Mouse (Mus musculus): Measurements from ENCODE around the gene Tmem230. TPM values are rescaled to one million over a fixed set of nuclear protein-coding genes. Genes with fewer than 3 reads are reported as not detected.
"Not testable (repeated sequence)": the region's sequence is repeated elsewhere in the genome, so short reads cannot be mapped to it uniquely, and the experiment has no call there.

Gene Tmem230
- polyA plus RNA-seq (2016; fragmentation: Nextera tagmentation; extraction: Ambion mirVana) = 40.3 and 47.6 TPM in 2 replicates

GRCm38 (mm10) chr2:132247539-132248313, at the start of gene Tmem230:
Gene Tmem230, minus strand, starts transcription at chr2:132247807.
- H3K4me1 ChIP-seq = peaks cover 54% of the 10 kb centered on the region
- H3K27ac ChIP-seq (replicated peaks) = peak within 1 kb of the TSS; percentile 88
- H3K36me3 ChIP-seq = peaks cover 68% of the 10 kb centered on the region
- no peaks in the 10 kb centered on the region for H3K27me3 ChIP-seq (ENCODE audit: low read depth, poor library complexity, severe bottlenecking)
- peak within 1 kb of the TSS; percentile 68 for H3K4me3 ChIP-seq
- WGBS = 6% methylated on average over 50 of the region's 50 CpGs
- H3K9me3 ChIP-seq (replicated peaks) = no peaks in the 10 kb centered on the region
- DNase-seq (ENCODE audit: low spot score) = peak; percentile 95

GRCm38 (mm10) chr2:132293694-132294450, 46.3 kb upstream of the Tmem230 start:
- Histone ChIP-seq H3K4me1 (peaks cover 18% of the 10 kb centered on the region), H3K4me3 (no peak overlapping the region), H3K9me3 (replicated peaks) (no peaks in the 10 kb centered on the region), H3K36me3 (peaks cover 60% of the 10 kb centered on the region), H3K27me3 (ENCODE audit: low read depth, poor library complexity, severe bottlenecking) (no peaks in the 10 kb centered on the region), H3K27ac (replicated peaks) (no peak overlapping the region)
- WGBS = 94% methylated on average over 10 of the region's 10 CpGs
- DNase-seq (ENCODE audit: low spot score) = no peak

- WGBS = 38% methylated on average over 4 of the region's 4 CpGs
- H3K9me3 ChIP-seq (replicated peaks) = peaks cover under 1% of the 10 kb centered on the region
- H3K4me3 ChIP-seq = no peak overlapping the region
- no peak for DNase-seq (ENCODE audit: low spot score)
- peaks cover 18% of the 10 kb centered on the region for H3K4me1 ChIP-seq
- H3K27ac ChIP-seq (replicated peaks) = peak overlapping the region; percentile 55
- H3K27me3 ChIP-seq (ENCODE audit: low read depth, poor library complexity, severe bottlenecking) = no peaks in the 10 kb centered on the region
- H3K36me3 ChIP-seq = peaks cover 42% of the 10 kb centered on the region
Observed at GRCm38 (mm10) chr2:132292083-132292482, 44.5 kb upstream of the Tmem230 start.

DNA sequence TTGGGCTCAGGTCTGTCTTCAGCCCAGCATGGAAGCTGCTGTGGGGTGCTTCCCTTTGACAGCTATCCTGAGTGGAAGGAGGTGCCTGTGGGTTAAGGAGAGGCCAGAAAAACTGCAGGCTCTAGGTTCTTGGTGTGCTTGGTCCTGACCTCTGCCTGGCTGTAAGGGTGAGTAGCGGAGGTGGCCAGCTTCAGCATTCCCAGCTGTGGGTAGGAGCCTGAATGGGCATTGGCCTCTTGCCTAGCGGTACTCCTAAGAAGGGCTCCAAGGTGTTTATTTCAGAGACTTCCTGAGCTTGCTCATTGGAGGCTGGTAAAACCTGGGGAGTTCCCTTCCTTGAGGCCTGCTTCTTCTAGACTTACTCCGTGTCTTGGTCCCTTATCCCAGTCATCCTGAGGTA, 43.7 kb upstream of the Tmem230 start:
- DNase-seq (ENCODE audit: low spot score) = no peak
- 63% methylated on average over 3 of the region's 3 CpGs for WGBS
- H3K27me3 ChIP-seq (ENCODE audit: low read depth, poor library complexity, severe bottlenecking) = no peaks in the 10 kb centered on the region
- no peak overlapping the region for H3K4me3 ChIP-seq
- H3K4me1 ChIP-seq = peaks cover 18% of the 10 kb centered on the region
- H3K36me3 ChIP-seq = peaks cover 38% of the 10 kb centered on the region
- H3K27ac ChIP-seq (replicated peaks) = peak overlapping the region; percentile 55
- peaks cover 8% of the 10 kb centered on the region for H3K9me3 ChIP-seq (replicated peaks)

- Histone ChIP-seq H3K4me3 (no peak overlapping the region), H3K36me3 (peaks cover 35% of the 10 kb centered on the region), H3K9me3 (replicated peaks) (peaks cover 8% of the 10 kb centered on the region), H3K4me1 (peaks cover 18% of the 10 kb centered on the region), H3K27ac (replicated peaks) (peak overlapping the region; percentile 55), H3K27me3 (ENCODE audit: low read depth, poor library complexity, severe bottlenecking) (no peaks in the 10 kb centered on the region)
- no peak for DNase-seq (ENCODE audit: low spot score)
- 79% methylated on average over 6 of the region's 6 CpGs for WGBS
Observed at GRCm38 (mm10) chr2:132290808-132291207, 43.2 kb upstream of the Tmem230 start.

GRCm38 (mm10) chr2:132289213-132289612, 41.6 kb upstream of the Tmem230 start:
- DNase-seq (ENCODE audit: low spot score) = not testable (repeated sequence)

DNA sequence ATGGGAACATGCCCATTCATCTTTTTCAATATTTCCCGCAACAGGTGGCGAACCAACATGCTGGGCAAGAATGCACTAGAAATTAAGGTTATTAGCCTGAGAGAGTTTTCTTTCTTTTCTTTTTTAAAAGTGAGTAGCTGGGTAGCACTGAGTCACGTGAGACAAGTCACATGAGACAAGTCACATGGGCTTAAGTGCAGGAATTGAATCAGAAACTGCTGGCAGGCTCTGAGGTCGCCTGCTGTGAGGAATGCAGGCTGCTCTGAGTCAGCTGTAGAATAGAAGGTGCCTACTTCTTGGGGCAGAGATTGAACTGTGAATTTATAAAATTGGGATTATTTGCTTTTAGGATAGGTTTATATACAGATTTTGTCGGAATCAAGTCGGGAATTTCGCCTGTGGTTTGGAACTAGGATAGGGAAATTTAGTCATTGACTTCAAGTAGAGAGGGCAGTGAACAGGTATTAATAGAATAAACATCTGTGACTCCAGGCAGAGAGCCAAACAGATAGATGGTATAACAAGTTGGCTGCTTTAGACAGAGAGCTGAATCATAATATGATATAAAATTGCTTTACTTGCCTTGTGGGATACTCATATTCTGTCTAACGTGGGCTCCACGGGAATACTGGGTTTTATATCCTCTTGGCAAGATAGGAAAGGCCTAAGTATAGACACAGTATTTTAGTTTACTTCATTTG, 38.9 kb upstream of the Tmem230 start:
- WGBS = 88% methylated on average over 9 of the region's 9 CpGs
- H3K9me3 ChIP-seq (replicated peaks) = peaks cover 8% of the 10 kb centered on the region
- H3K36me3 ChIP-seq = peaks cover 10% of the 10 kb centered on the region; the same call in 1 of the 2 replicates
- no peak for DNase-seq (ENCODE audit: low spot score)
- H3K27me3 ChIP-seq (ENCODE audit: low read depth, poor library complexity, severe bottlenecking) = no peaks in the 10 kb centered on the region
- no peak overlapping the region for H3K27ac ChIP-seq (replicated peaks)
- no peak overlapping the region for H3K4me3 ChIP-seq
- peaks cover 34% of the 10 kb centered on the region for H3K4me1 ChIP-seq

More at GRCm38 (mm10) chr2:132289213-132289612, 41.6 kb upstream of the Tmem230 start:
- H3K4me1 ChIP-seq = peaks cover 18% of the 10 kb centered on the region
- not testable (repeated sequence) for H3K4me3 ChIP-seq; H3K9me3 ChIP-seq (replicated peaks); H3K27ac ChIP-seq (replicated peaks); H3K27me3 ChIP-seq (ENCODE audit: low read depth, poor library complexity, severe bottlenecking)
- WGBS = 87% methylated on average over 5 of the region's 7 CpGs
- H3K36me3 ChIP-seq = peaks cover 23% of the 10 kb centered on the region

- H3K27me3 ChIP-seq (ENCODE audit: low read depth, poor library complexity, severe bottlenecking); DNase-seq (ENCODE audit: low spot score); H3K27ac ChIP-seq (replicated peaks); H3K4me3 ChIP-seq; H3K9me3 ChIP-seq (replicated peaks): not testable (repeated sequence)
- Histone ChIP-seq H3K36me3 (peaks cover 16% of the 10 kb centered on the region), H3K4me1 (peaks cover 32% of the 10 kb centered on the region)
- 94% methylated on average over 5 of the region's 5 CpGs for WGBS
Observed at GRCm38 (mm10) chr2:132285722-132286121, 38.1 kb upstream of the Tmem230 start.

DNA sequence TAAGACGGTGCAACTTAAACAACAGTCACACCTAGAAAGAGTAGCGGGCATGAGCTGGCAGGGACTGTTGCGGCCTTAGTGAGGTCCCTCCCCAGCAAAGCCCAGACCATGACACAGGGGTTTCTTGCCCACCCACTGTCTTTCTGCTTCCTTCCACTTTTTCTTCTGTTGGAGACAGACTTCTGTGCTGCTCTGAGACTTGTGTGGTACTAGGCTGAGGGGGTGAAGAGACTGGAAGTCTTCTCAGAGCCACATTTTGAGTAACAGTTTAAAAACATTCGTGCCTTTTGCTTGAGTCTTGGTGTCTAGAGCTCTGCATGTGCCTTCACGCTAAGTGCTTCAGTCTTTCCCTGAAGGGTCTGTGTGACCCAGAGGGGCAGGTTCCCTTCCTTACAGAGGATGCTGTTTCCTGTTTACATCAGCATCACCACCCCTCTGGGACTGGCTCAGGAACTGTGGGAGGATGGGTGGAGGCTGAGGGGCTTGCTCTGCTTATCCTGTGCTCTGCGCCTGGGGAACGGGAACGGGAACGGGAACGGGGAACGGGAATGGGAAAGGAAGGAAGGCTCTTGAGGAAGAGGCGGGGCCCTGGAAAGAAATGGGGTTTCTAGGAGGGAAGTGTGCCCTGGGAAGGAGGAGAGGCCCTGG, 37.0 kb upstream of the Tmem230 start:
- H3K27ac ChIP-seq (replicated peaks) = no peak overlapping the region

DNA sequence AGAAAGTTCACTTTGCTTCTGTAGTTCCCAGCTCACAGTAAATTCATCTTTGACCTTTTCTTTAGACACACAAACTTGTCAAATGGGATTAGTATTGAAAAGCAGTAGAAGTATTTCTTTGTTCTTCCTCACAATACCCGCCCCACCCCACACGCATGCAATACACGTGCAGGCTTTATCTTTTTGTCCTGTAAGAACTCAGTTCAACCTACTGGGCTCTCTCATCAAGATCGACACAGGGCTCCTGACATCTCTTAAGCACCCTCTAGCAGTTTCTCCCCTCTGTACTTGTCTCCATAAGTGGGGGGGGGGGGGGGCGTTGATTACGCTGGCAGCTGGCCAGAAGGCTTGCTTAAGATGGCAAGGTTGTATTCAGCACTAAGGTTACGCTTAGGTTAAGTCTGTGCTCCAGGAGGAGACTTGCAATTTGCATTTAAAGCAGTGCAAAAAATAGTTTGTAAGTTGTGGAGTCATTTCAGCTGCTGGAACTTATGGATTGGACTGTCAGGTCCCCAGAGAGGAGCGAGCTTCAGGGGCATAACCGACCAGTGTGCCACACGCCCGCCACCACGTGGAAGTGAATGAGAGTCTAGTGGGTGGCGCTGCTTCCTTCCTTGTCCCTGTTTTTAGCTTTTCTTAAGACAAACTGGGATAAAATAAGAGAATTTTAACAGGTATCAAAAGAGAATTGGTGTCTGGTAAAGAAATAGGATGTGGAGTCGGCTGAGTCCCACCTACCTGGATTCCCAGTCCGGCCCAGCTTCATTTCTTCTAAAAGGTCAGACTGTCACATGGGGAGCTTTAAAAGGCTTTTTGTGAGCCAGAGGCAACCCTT, 35.8 kb upstream of the Tmem230 start:
- 61% methylated on average over 15 of the region's 15 CpGs for WGBS
- Histone ChIP-seq H3K27me3 (ENCODE audit: low read depth, poor library complexity, severe bottlenecking) (no peaks in the 10 kb centered on the region), H3K36me3 (peaks cover 22% of the 10 kb centered on the region), H3K4me3 (peak overlapping the region; percentile 30; the same call in 1 of the 2 replicates), H3K27ac (replicated peaks) (peak overlapping the region; percentile 61), H3K9me3 (replicated peaks) (peaks cover 8% of the 10 kb centered on the region), H3K4me1 (peaks cover 42% of the 10 kb centered on the region)
- DNase-seq (ENCODE audit: low spot score) = peak; percentile 31

More for the DNA sequence above, 37.0 kb upstream of the Tmem230 start:
- peaks cover 37% of the 10 kb centered on the region for H3K4me1 ChIP-seq
- 85% methylated on average over 12 of the region's 12 CpGs for WGBS
- peaks cover 8% of the 10 kb centered on the region for H3K9me3 ChIP-seq (replicated peaks)
- H3K27me3 ChIP-seq (ENCODE audit: low read depth, poor library complexity, severe bottlenecking) = no peaks in the 10 kb centered on the region
- peaks cover 21% of the 10 kb centered on the region for H3K36me3 ChIP-seq
- no peak for DNase-seq (ENCODE audit: low spot score)
- H3K4me3 ChIP-seq = no peak overlapping the region

- peaks cover 8% of the 10 kb centered on the region for H3K9me3 ChIP-seq (replicated peaks)
- DNase-seq (ENCODE audit: low spot score) = peak; percentile 23
- H3K27me3 ChIP-seq (ENCODE audit: low read depth, poor library complexity, severe bottlenecking) = no peaks in the 10 kb centered on the region
- peaks cover 46% of the 10 kb centered on the region for H3K4me1 ChIP-seq
- peak overlapping the region; percentile 30 for H3K4me3 ChIP-seq
- peaks cover 23% of the 10 kb centered on the region for H3K36me3 ChIP-seq
- WGBS = 20% methylated on average over 12 of the region's 12 CpGs
- peak overlapping the region; percentile 61 for H3K27ac ChIP-seq (replicated peaks)
Observed at GRCm38 (mm10) chr2:132282453-132283174, 35.0 kb upstream of the Tmem230 start.
